Mouse (Mus musculus): ENCODE results near the gene Magi1.

Magi1 gene

DNA sequence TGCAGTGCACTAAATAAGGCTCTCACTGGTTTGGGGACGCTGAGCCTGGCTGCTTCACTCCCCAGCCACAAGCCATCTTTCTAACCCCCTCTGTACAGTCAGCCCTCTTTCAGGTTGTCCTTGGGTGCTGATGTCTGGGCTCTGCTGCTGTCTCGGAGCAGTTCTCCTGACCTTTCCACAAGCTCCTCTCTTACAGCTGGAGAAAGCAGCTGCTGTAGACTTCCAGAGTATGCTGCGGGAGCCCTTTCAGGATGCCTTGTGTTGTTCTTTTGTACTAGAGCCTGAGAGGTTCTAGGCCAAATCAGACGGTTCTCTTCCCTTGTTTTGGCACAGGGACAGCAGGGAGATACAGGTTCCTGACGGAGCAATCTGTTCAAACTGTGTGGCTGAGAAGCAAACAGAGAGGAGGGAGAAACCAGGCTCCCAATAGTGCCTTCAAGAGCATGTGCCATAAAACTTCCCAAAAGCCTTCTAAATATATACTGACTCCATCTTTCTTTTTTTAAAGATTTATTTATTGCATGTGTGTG, 478.2 kb downstream of the Magi1 start:
- Histone ChIP-seq H3K27me3 (ENCODE audit: control insufficient read depth, insufficient read depth, low read length, poor library complexity, severe bottlenecking) (no peaks in the 10 kb centered on the region), H3K36me3 (ENCODE audit: control insufficient read depth, insufficient read depth, low read length, poor library complexity, severe bottlenecking) (no peaks in the 10 kb centered on the region)
- no peak for DNase-seq (ENCODE audit: low read depth, low spot score)

GRCm38 (mm10) chr6:93802390-93802789, 481.3 kb downstream of the Magi1 start:
- no peaks in the 10 kb centered on the region for H3K27me3 ChIP-seq (ENCODE audit: control insufficient read depth, insufficient read depth, low read length, poor library complexity, severe bottlenecking)
- no peaks in the 10 kb centered on the region for H3K36me3 ChIP-seq (ENCODE audit: control insufficient read depth, insufficient read depth, low read length, poor library complexity, severe bottlenecking)
- DNase-seq (ENCODE audit: low read depth, low spot score), result no peak

DNA sequence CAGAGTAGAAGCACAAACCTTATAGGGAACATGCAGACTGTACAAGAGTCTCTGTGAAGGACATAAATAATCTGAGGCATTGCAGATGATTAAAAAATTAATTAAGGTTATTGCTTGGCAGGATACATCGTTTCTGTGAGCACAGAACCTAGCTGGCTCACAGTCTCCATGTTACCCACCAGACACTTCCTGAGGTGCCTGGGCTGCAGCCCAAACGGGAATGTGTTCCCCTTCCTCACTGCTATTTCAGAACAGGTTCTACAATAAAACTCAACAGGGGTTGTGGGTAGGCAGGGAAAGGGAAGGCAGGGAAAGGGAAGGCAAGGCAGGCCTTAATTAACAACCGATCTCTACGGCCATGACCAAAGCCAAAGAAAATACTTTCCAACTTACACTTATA, 483.3 kb downstream of the Magi1 start:
- H3K27me3 ChIP-seq (ENCODE audit: control insufficient read depth, insufficient read depth, low read length, poor library complexity, severe bottlenecking), result no peaks in the 10 kb centered on the region
- H3K36me3 ChIP-seq (ENCODE audit: control insufficient read depth, insufficient read depth, low read length, poor library complexity, severe bottlenecking), result no peaks in the 10 kb centered on the region
- no peak for DNase-seq (ENCODE audit: low read depth, low spot score)

- DNase-seq (ENCODE audit: low read depth, low spot score), result no peak
- no peaks in the 10 kb centered on the region for H3K27me3 ChIP-seq (ENCODE audit: control insufficient read depth, insufficient read depth, low read length, poor library complexity, severe bottlenecking)
- no peaks in the 10 kb centered on the region for H3K36me3 ChIP-seq (ENCODE audit: control insufficient read depth, insufficient read depth, low read length, poor library complexity, severe bottlenecking)
Measured at GRCm38 (mm10) chr6:93792309-93793215, 491.2 kb downstream of the Magi1 start.

- no peak for DNase-seq (ENCODE audit: low read depth, low spot score)
- H3K36me3 ChIP-seq (ENCODE audit: control insufficient read depth, insufficient read depth, low read length, poor library complexity, severe bottlenecking), result no peaks in the 10 kb centered on the region
Measured at GRCm38 (mm10) chr6:93789721-93790120, 494.0 kb downstream of the Magi1 start.

DNA sequence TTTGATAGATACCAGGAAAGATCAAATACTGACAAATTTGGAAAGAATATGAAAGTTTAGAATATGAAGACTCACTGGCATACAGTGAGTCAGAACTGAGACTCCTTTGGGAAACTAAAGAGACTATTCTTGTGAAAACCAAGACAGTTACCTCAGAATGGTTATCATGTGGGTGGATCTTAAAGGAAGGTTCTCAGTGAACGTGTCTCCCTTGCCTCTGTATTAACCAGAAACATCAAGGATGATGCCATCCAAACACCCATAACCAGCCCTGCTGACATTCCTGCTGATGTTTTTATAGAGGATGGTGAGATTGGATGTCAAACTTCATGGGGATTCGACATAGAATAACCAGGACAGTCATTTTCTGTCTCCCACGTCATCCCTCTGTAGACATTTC, 496.7 kb downstream of the Magi1 start:
- no peak for DNase-seq (ENCODE audit: low read depth, low spot score)
- no peaks in the 10 kb centered on the region for H3K27me3 ChIP-seq (ENCODE audit: control insufficient read depth, insufficient read depth, low read length, poor library complexity, severe bottlenecking)
- H3K36me3 ChIP-seq (ENCODE audit: control insufficient read depth, insufficient read depth, low read length, poor library complexity, severe bottlenecking), result no peaks in the 10 kb centered on the region

More at GRCm38 (mm10) chr6:93789721-93790120, 494.0 kb downstream of the Magi1 start:
- H3K27me3 ChIP-seq (ENCODE audit: control insufficient read depth, insufficient read depth, low read length, poor library complexity, severe bottlenecking), result no peaks in the 10 kb centered on the region

GRCm38 (mm10) chr6:93786220-93786619, 497.5 kb downstream of the Magi1 start:
- no peak for DNase-seq (ENCODE audit: low read depth, low spot score)
- no peaks in the 10 kb centered on the region for H3K36me3 ChIP-seq (ENCODE audit: control insufficient read depth, insufficient read depth, low read length, poor library complexity, severe bottlenecking)
- no peaks in the 10 kb centered on the region for H3K27me3 ChIP-seq (ENCODE audit: control insufficient read depth, insufficient read depth, low read length, poor library complexity, severe bottlenecking)

- Histone ChIP-seq H3K27me3 (ENCODE audit: control insufficient read depth, insufficient read depth, low read length, poor library complexity, severe bottlenecking) (no peaks in the 10 kb centered on the region), H3K36me3 (ENCODE audit: control insufficient read depth, insufficient read depth, low read length, poor library complexity, severe bottlenecking) (no peaks in the 10 kb centered on the region)
- no peak for DNase-seq (ENCODE audit: low read depth, low spot score)
Measured at GRCm38 (mm10) chr6:93771081-93771480, 512.6 kb downstream of the Magi1 start.

DNA sequence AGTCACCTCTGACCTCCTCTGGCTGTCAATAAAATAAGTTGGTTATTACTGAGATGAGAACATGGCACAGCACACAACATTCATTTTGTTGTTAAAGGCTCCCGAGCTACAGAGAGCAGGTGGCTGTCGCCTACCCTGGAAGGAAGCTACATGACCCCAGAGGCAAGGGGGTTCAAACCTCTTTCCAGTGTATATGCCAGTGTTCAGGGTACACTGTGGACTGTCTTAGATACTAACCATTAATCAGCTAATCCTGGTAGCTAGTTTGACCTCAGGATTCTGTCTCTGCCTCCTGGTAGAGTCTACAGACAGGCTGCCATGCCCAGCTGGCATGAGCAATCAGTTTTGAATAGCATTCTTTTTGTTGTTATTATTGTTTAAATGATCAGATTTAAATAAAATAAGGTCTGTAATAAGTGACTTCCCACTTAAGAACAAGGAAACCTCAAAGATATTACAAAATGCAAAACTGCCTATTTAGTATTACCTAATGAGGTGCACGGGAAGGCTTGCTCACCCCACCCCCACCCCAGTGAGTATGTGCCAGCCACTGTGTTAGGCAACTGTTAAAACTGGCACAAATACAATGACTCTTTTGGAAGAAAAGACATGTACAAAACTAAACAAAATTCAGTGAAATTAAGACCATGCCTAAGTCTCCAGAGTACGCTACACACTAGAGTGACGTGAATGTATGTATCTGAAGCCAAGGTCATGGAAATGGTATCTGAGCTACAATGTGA, 513.3 kb downstream of the Magi1 start:
- no peak for DNase-seq (ENCODE audit: low read depth, low spot score)
- Histone ChIP-seq H3K36me3 (ENCODE audit: control insufficient read depth, insufficient read depth, low read length, poor library complexity, severe bottlenecking) (no peaks in the 10 kb centered on the region), H3K27me3 (ENCODE audit: control insufficient read depth, insufficient read depth, low read length, poor library complexity, severe bottlenecking) (no peaks in the 10 kb centered on the region)

DNA sequence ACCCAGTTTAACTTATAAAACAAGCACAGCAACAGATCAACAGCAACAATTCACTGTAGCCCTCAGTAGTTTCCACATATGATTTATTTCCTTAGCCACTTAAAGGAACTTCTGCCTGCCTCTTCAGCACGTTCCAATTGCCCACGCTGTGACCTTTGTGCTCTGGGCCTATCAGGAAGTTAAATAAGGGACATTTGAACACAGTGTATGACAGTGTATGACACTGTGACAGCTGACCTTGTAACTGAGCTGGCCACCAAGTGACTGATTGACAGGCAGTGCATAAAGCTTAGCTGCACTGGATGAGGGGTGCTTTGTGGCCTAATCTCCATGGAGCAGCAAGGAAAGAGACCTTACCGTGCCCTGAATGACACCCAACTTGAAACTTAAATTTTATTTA, 525.6 kb downstream of the Magi1 start:
- DNase-seq (ENCODE audit: low read depth, low spot score), result no peak
- H3K36me3 ChIP-seq (ENCODE audit: control insufficient read depth, insufficient read depth, low read length, poor library complexity, severe bottlenecking), result no peaks in the 10 kb centered on the region
- H3K27me3 ChIP-seq (ENCODE audit: control insufficient read depth, insufficient read depth, low read length, poor library complexity, severe bottlenecking), result no peaks in the 10 kb centered on the region

- no peak for DNase-seq (ENCODE audit: low read depth, low spot score)
- Histone ChIP-seq H3K27me3 (ENCODE audit: control insufficient read depth, insufficient read depth, low read length, poor library complexity, severe bottlenecking) (no peaks in the 10 kb centered on the region), H3K36me3 (ENCODE audit: control insufficient read depth, insufficient read depth, low read length, poor library complexity, severe bottlenecking) (no peaks in the 10 kb centered on the region)
Measured at GRCm38 (mm10) chr6:93757353-93758087, 526.2 kb downstream of the Magi1 start.

DNA sequence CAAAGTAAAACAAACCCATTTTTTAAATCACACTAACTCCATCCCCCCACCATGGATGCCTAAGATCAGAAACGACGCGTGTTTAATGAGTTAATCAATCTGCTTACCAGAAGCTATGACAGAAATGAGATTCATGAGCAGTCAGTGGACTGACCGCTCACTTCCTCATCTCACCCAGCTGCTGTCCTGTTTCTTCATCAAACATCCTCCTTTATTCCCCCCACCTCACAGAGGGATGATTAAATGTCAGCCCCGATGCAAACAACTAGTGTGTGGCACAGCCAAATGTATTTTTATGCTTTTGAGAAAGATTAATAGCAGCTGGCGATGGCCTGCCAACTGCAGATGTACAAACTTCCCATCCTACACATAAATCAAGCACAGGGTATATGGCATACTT, 540.6 kb downstream of the Magi1 start:
- Histone ChIP-seq H3K27me3 (ENCODE audit: control insufficient read depth, insufficient read depth, low read length, poor library complexity, severe bottlenecking) (no peaks in the 10 kb centered on the region), H3K36me3 (ENCODE audit: control insufficient read depth, insufficient read depth, low read length, poor library complexity, severe bottlenecking) (no peaks in the 10 kb centered on the region)
- no peak for DNase-seq (ENCODE audit: low read depth, low spot score)

DNA sequence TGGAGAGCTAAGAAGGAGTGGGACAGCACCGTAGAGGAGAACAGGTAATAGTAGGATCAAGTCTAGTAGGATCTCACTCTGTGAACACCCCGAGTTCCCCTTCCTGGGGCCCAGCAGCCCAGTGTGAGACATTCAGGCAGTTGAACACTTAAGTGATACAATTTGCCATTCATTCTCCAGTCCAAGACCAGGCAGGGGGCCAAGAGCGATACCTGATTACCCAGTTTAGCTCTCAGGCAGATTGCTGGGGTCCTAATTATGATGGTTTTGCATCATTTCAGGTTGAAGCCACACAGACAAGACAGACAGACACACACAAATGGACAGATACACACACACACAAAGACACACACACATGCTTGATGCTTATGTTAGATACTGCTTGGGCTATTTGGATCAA, 543.9 kb downstream of the Magi1 start:
- Histone ChIP-seq H3K36me3 (ENCODE audit: control insufficient read depth, insufficient read depth, low read length, poor library complexity, severe bottlenecking) (no peaks in the 10 kb centered on the region), H3K27me3 (ENCODE audit: control insufficient read depth, insufficient read depth, low read length, poor library complexity, severe bottlenecking) (no peaks in the 10 kb centered on the region)
- DNase-seq (ENCODE audit: low read depth, low spot score), result no peak

DNA sequence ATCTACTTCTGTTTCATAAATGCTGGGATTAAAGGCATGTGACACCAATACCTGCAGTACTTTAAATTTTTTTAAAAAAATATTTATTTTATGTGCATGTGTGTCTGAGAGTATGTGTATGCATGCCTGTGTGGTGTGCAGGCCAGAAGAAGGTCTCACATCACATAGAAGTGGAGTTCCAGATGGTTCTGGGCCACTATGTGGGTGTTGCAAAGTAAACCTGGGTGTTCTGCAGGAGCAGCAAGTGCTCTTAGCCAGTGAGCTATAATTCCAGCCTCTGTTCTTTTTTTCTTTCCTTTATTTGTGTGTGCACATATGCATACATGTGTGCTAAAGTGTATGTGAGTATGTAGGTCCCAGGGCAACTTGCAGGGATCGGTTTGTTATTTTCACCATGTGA, 546.6 kb downstream of the Magi1 start:
- H3K27me3 ChIP-seq (ENCODE audit: control insufficient read depth, insufficient read depth, low read length, poor library complexity, severe bottlenecking), result no peaks in the 10 kb centered on the region
- DNase-seq (ENCODE audit: low read depth, low spot score), result no peak
- no peaks in the 10 kb centered on the region for H3K36me3 ChIP-seq (ENCODE audit: control insufficient read depth, insufficient read depth, low read length, poor library complexity, severe bottlenecking)

Data from splenic B cell, adult 2 months (primary cell).